13 mouse cellular contexts compared by ENCODE assay signal in the genomic region with DNA sequence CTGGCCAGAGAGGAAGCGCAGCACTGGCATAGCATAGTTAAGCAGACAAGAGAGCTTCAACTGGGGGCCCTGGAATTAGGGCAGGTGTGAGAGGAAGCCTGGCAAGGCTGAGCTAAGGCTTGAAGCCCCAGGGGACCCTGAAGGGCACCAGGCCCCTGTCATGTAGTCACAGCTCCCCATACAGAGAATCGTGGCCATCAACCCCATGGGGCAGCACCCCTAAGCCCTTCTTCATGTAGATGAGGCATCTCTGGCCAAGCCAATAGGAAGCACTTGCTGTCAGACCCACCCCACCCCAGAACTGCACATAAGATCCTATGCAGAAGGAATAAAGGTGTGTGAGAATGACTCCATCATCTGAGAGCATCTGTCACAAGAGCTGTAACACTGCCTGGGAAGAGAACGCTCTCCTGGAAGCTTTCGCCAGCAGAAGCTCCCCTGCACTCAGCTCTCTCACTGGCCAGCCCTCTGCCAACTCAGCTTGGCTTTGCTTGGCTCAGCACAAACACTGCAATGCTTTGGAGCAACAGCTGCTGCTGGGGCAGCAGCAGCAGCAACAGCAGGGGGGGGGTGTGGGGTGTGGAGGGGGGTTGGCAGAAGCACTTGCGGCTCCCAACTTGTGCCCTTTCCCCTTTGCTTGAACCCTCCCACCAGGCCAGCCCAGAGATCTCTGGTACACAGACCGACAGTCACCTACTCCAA. TPM values are rescaled to one million over a fixed set of nuclear protein-coding genes. Genes with fewer than 3 reads are reported as not detected.
DNase-seq lines count a peak whose midpoint lies in the region; ATAC-seq and TF ChIP-seq lines count a peak whose summit lies in the region.
"Had no signal": no experiment of that assay in that cellular context is flagged by ENCODE, and none has a peak within 500 bp of the region (broad histone marks: within the 10 kb centered on the region; RNA-seq: fewer than 3 reads in every experiment).

No protein-coding gene starts in this region.

- no peaks in the 10 kb centered on the region for H3K9me3 ChIP-seq in kidney, embryonic 16.5 days (ENCODE audit: low read length)
- no peaks in the 10 kb centered on the region for H3K9me3 ChIP-seq in forebrain, embryonic 16.5 days (ENCODE audit: control insufficient read depth, low read length)
- H3K9me3 ChIP-seq: heart, embryonic 15.5 days; limb, embryonic 15.5 days had no signal

- no peaks in the 10 kb centered on the region for H3K36me3 ChIP-seq in kidney, embryonic 16.5 days (ENCODE audit: insufficient read depth, low read length)
- no peaks in the 10 kb centered on the region for H3K36me3 ChIP-seq in myocyte (ENCODE audit: control insufficient read depth, insufficient read depth)
- H3K36me3 ChIP-seq in forebrain, embryonic 16.5 days (ENCODE audit: control insufficient read depth, insufficient read depth): no peaks in the 10 kb centered on the region
- H3K36me3 ChIP-seq: heart, embryonic 15.5 days; limb, embryonic 15.5 days had no signal

- no peak overlapping the region for H3K27ac ChIP-seq in kidney, embryonic 16.5 days (ENCODE audit: low read length)
- H3K27ac ChIP-seq in forebrain, embryonic 16.5 days (ENCODE audit: low read length): no peak overlapping the region
- H3K27ac ChIP-seq: heart, embryonic 15.5 days; limb, embryonic 15.5 days; macrophage had no signal

- TF ChIP-seq POLR2A in myocyte (IDR thresholded peaks at IDR 0.05; ENCODE audit: insufficient read length, low read depth): no peak

- no peak overlapping the region for H3ac ChIP-seq in myocyte (ENCODE audit: control insufficient read depth, insufficient read length)

- no peak overlapping the region for H3K4me2 ChIP-seq in kidney, embryonic 16.5 days (replicated peaks; ENCODE audit: low read depth, low read length)
- H3K4me2 ChIP-seq in myocyte (ENCODE audit: low read depth): no peak overlapping the region
- no peak overlapping the region for H3K4me2 ChIP-seq in forebrain, embryonic 16.5 days (ENCODE audit: low read length)
- H3K4me2 ChIP-seq: heart, embryonic 15.5 days; limb, embryonic 15.5 days had no signal

- 65% methylated on average over 6 of the region's 6 CpGs for WGBS in kidney, embryonic 16.5 days
- 70% methylated on average over 6 of the region's 6 CpGs for WGBS in forebrain, embryonic 16.5 days

- H3K4me3 ChIP-seq in kidney, embryonic 16.5 days (ENCODE audit: low read length): no peak overlapping the region
- H3K4me3 ChIP-seq in myocyte: no peak overlapping the region
- no peak overlapping the region for H3K4me3 ChIP-seq in forebrain, embryonic 16.5 days (replicated peaks; ENCODE audit: low read length)
- H3K4me3 ChIP-seq: erythroblast, embryonic 14.5 days; heart, embryonic 15.5 days; limb, embryonic 15.5 days had no signal

- DNase-seq in cerebellum, postnatal 14 days: peak; percentile 31 to 38
- DNase-seq in cerebellum, adult 9-11 months: no peak
- DNase-seq in kidney, postnatal 36 days: peak; percentile 31 to 38
- DNase-seq in right cerebral cortex, postnatal 14 days: peak; percentile 26
- DNase-seq in right cerebral cortex, adult 2 months (ENCODE audit: low spot score in 2 of 2): no peak
- DNase-seq: thymus, adult 18-20 months had no signal

- H3K79me2 ChIP-seq in myocyte (ENCODE audit: control insufficient read depth, insufficient read depth): no peaks in the 10 kb centered on the region

- ATAC-seq in kidney, embryonic 16.5 days (ENCODE audit: low FRiP score, low TSS enrichment): no peak
- ATAC-seq in forebrain, embryonic 16.5 days: no peak

- H3K9ac ChIP-seq in kidney, embryonic 16.5 days (replicated peaks; ENCODE audit: low read length): no peak overlapping the region
- H3K9ac ChIP-seq in forebrain, embryonic 16.5 days (replicated peaks; ENCODE audit: low read depth, low read length): no peak overlapping the region
- H3K9ac ChIP-seq: heart, embryonic 15.5 days; limb, embryonic 15.5 days had no signal

- H3K4me1 ChIP-seq in kidney, embryonic 16.5 days (ENCODE audit: insufficient read depth, low read length): peaks cover 7% of the 10 kb centered on the region; the same call in 1 of the 2 replicates
- peaks cover 13% of the 10 kb centered on the region for H3K4me1 ChIP-seq in forebrain, embryonic 16.5 days (replicated peaks; ENCODE audit: control insufficient read depth, insufficient read depth, low read length)

- H3K27me3 ChIP-seq in kidney, embryonic 16.5 days (ENCODE audit: insufficient read depth, low read length): no peaks in the 10 kb centered on the region
- H3K27me3 ChIP-seq in myocyte (ENCODE audit: control insufficient read depth, insufficient read depth, insufficient read length): no peaks in the 10 kb centered on the region
- H3K27me3 ChIP-seq in forebrain, embryonic 16.5 days (replicated peaks; ENCODE audit: control insufficient read depth, insufficient read depth, low read length): no peaks in the 10 kb centered on the region
- H3K27me3 ChIP-seq: heart, embryonic 15.5 days; limb, embryonic 15.5 days had no signal

TF ChIP-seq in myocyte, 11 proteins besides CTCF, POLR2A, EP300 and RAD21:
- TF ChIP-seq USF1 (IDR thresholded peaks at IDR 0.05; ENCODE audit: low read depth): no peak
- no peak for TF ChIP-seq POLR2AphosphoS2 (IDR thresholded peaks at IDR 0.05; ENCODE audit: insufficient read length, low read depth)
- no peak for TF ChIP-seq TCF3 (IDR thresholded peaks at IDR 0.05; ENCODE audit: insufficient read length, low read depth)
- TF ChIP-seq MAX (IDR thresholded peaks at IDR 0.05; ENCODE audit: low read depth): no peak
- no peak for TF ChIP-seq SRF (IDR thresholded peaks at IDR 0.05; ENCODE audit: control insufficient read depth, insufficient read length, low read depth)
- no peak for TF ChIP-seq CEBPB (IDR thresholded peaks at IDR 0.05; ENCODE audit: insufficient read depth, poor library complexity, severe bottlenecking)
- TF ChIP-seq E2F4 (IDR thresholded peaks at IDR 0.05; ENCODE audit: insufficient read depth): no peak
- TF ChIP-seq MYOG (IDR thresholded peaks at IDR 0.05; ENCODE audit: control insufficient read depth in 1 of 3, insufficient read depth in 1 of 3, insufficient read length in 2 of 3, low read depth in 2 of 3): peak; percentile 69 to 91 (median 77)
- TF ChIP-seq MYOD1 (IDR thresholded peaks at IDR 0.05; ENCODE audit: control insufficient read depth in 1 of 3, insufficient read length in 2 of 3, low read depth in 2 of 3): peak; percentile 44 to 92 (median 74)
- TF ChIP-seq REST (IDR thresholded peaks at IDR 0.05; ENCODE audit: insufficient read depth, insufficient read length): no peak
- peak; percentile 8 for TF ChIP-seq TCF12 (IDR thresholded peaks at IDR 0.05; ENCODE audit: insufficient read depth, poor library complexity, severe bottlenecking)
TF ChIP-seq in myocyte: peak in this region for 3.

RNA-seq across cellular contexts. Expression of a gene that starts 11.8 kb away (rescaled TPM):
- polyA plus RNA-seq in kidney, embryonic 16.5 days (2015; fragmentation: Nextera tagmentation; extraction: Ambion mirVana): 32.6 and 38.8 TPM in 2 replicates
- 11.9 TPM for polyA plus RNA-seq in myocyte (2012; fragmentation: generic; extraction: Trizol)
- 12.8 and 14.5 TPM in 2 replicates for polyA plus RNA-seq in forebrain, embryonic 16.5 days (2015; fragmentation: Nextera tagmentation; extraction: Ambion mirVana)

RNA-seq across cellular contexts. Expression of a gene that starts 37.7 kb away (rescaled TPM):
- polyA plus RNA-seq in kidney, embryonic 16.5 days (2015; fragmentation: Nextera tagmentation; extraction: Ambion mirVana): 0.06 TPM in 1 of 2 replicates, not detected in the other
- 0.26 TPM for polyA plus RNA-seq in myocyte (2012; fragmentation: generic; extraction: Trizol)
- polyA plus RNA-seq in forebrain, embryonic 16.5 days (2015; fragmentation: Nextera tagmentation; extraction: Ambion mirVana): not detected in 2 replicates
- polyA plus RNA-seq: erythroblast, embryonic 14.5 days had no signal

RNA-seq across cellular contexts. Expression of a gene that starts 59.4 kb away (rescaled TPM):
- 68.1 and 69.0 TPM in 2 replicates for polyA plus RNA-seq in kidney, embryonic 16.5 days (2015; fragmentation: Nextera tagmentation; extraction: Ambion mirVana)
- polyA plus RNA-seq in myocyte (2012; fragmentation: generic; extraction: Trizol): 19.0 TPM
- polyA plus RNA-seq in forebrain, embryonic 16.5 days (2015; fragmentation: Nextera tagmentation; extraction: Ambion mirVana): 59.0 and 66.5 TPM in 2 replicates

Comparison
In these comparisons a context has a peak if more than half of its experiments do, and no peak if none do; other contexts are left out.
1. DNase-seq: peak in cerebellum, postnatal 14 days (2 of 2), kidney, postnatal 36 days (2 of 2) and right cerebral cortex, postnatal 14 days (single experiment); none in cerebellum, adult 9-11 months (single experiment) and right cerebral cortex, adult 2 months (0 of 2).